Mouse (Mus musculus) neural tube, embryonic 12.5 days (tissue): ENCODE results near the gene Tfap4. TPM values are rescaled to one million over a fixed set of nuclear protein-coding genes. Genes with fewer than 3 reads are reported as not detected.

ENCODE experiments used
- ATAC-seq: fragments of 200-750 bp; cut with Nextera tagmentation; 2 replicates; pipeline ENCODE4 v1.8.0; 2017; ENCODE audit warnings: low read depth, mild to moderate bottlenecking, moderate TSS enrichment, moderate library complexity; ENCODE audit not compliant: low FRiP score
- H3K27ac ChIP-seq: fragments of 300-500 bp; sonication (generic); 2 replicates; pipeline ENCODE4 v1.5.1; 2016
- H3K27me3 ChIP-seq: fragments of 300-500 bp; sonication (generic); replicated peaks from 2 replicates; pipeline ENCODE4 v1.6.1; 2016; ENCODE audit warnings: mild to moderate bottlenecking
- H3K36me3 ChIP-seq: fragments of 300-500 bp; sonication (generic); 2 replicates; pipeline ENCODE4 v1.6.1; 2016; ENCODE audit warnings: mild to moderate bottlenecking
- H3K4me1 ChIP-seq: fragments of 300-500 bp; sonication (generic); 2 replicates; pipeline ENCODE4 v1.6.1; 2016
- H3K4me2 ChIP-seq: fragments of 300-500 bp; sonication (generic); replicated peaks from 2 replicates; pipeline ENCODE4 v1.6.1; 2016; ENCODE audit warnings: mild to moderate bottlenecking
- H3K4me3 ChIP-seq: fragments of 300-500 bp; sonication (generic); 2 replicates; pipeline ENCODE4 v1.5.1; 2016
- H3K9ac ChIP-seq: fragments of 300-500 bp; sonication (generic); 2 replicates; pipeline ENCODE4 v1.6.1; 2016; ENCODE audit warnings: mild to moderate bottlenecking
- H3K9me3 ChIP-seq: fragments of 300-500 bp; sonication (generic); 2 replicates; pipeline ENCODE4 v1.6.1; 2016; ENCODE audit warnings: mild to moderate bottlenecking
- WGBS: fragments of 180-500 bp; shearing (Covaris S2); methylation state at CpG from one replicate; pipeline ENCODE4 v1.1.7; 2016; 5-methylcytosine and 5-hydroxymethylcytosine counted together
- polyA plus RNA-seq: library from polyadenylated mRNA; unstranded; fragments of >200 nt; fragmentation: Nextera tagmentation; extraction: Ambion mirVana; gene quantifications from 2 replicates; pipeline ENCODE4 v1.2.1, GENCODE M21; 2016

The Tfap4 gene
- polyA plus RNA-seq, 1 experiment from 2014 or later = 14.2 TPM

DNA sequence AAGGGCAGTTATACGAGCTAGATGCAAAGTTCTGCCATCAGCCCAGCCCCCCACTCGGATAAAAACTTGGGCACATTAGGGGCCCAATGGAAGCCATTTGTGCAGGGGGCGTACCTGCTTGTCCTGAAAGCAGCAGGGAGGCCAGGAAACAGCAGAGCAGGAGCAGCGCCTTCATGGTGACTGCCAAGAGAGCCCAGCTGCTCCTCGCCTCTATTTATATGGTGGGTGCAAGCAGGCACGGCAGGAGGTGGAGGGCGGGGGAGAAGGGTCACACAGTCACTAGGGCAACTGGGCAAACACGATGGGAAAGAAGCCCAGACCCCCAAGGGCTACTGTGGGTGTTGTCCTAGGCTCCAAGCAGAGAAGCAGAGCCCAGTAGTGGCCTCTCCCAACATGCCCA lies 36.8 kb downstream of the Tfap4 start:
- H3K9me3 ChIP-seq = no peaks in the 10 kb centered on the region
- no peak for ATAC-seq
- H3K36me3 ChIP-seq = no peaks in the 10 kb centered on the region
- 39% methylated on average over 8 of the region's 8 CpGs for WGBS
- no peak overlapping the region for H3K4me3 ChIP-seq
- H3K27ac ChIP-seq = no peak overlapping the region
- H3K27me3 ChIP-seq = no peaks in the 10 kb centered on the region
- H3K4me2 ChIP-seq = no peak overlapping the region
- 0 out of 2 replicates have a peak, but pooled peaks cover 5% of the 10 kb centered on the region for H3K4me1 ChIP-seq
- no peak overlapping the region for H3K9ac ChIP-seq

DNA sequence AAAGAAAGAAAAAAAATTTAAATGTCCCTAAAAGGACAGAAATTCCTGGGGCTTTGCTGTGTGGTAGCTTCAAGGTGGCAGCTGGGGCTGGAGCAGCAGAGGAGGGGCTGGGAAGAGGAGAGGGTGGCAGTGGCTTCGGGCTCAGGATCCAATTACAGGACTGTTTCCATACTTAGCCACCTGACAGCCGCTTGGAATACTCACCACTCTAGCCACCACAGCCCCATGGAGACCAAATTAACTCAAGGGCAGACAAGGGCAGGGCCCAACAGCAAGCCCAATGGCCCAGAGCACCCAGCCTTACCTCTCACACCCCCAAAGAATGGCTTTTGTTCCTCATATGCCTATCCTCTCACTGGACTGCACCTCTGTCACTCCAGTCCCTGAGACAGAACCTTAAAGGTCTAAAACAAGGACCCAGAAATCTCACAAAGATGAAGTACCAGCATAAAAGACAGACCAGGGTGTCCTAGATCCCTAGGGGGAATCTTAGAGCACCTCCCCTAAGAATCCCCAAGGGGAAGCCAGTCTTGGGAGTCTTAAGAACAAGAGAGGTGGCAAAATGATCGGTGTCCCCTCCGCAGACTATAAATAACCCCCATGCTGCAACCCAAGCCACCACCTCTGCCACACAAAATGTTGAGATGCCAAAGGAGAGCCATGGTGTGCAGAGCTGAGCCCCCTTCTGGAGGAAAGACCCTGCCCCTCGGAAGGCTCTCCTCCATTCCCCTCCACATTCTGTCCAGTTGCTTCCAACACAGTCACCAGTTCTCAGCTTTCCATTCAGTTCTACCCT lies 37.7 kb downstream of the Tfap4 start:
- no peak overlapping the region for H3K9ac ChIP-seq
- no peaks in the 10 kb centered on the region for H3K36me3 ChIP-seq
- no peak overlapping the region for H3K4me3 ChIP-seq
- 66% methylated on average over 5 of the region's 5 CpGs for WGBS
- no peak overlapping the region for H3K27ac ChIP-seq
- no peak overlapping the region for H3K4me2 ChIP-seq
- H3K9me3 ChIP-seq = no peaks in the 10 kb centered on the region
- H3K27me3 ChIP-seq = no peaks in the 10 kb centered on the region
- H3K4me1 ChIP-seq = 0 out of 2 replicates have a peak, but pooled peaks cover 5% of the 10 kb centered on the region
- ATAC-seq = no peak

DNA sequence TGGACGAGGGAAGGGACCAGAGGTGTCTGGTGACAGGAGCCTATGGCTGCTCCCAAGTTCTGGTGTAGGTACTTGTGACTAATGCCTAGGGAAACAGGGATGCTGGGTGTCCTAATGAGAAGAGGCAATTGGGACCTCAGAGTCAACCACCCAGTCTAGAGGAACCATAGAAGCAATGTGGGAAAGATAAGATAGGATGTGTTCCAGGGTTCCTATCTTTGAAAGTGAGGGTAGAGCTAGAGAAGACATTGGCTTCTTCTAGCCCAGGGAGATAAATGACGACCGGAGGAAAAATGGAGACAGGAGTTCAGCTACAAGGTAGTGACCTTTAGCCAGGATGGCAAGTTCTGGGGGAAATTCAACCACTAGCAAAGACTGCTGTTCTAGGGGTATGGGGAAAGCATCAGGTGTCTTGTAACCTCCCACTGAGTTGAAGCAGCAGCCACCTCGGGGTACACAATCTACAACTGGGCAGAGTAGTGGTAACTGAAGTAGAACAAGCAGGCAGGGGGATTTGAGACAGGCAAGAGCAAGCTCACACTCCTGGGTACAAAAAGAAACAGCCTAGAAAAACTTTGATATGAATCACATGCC lies 38.5 kb downstream of the Tfap4 start:
- Histone ChIP-seq H3K9ac (no peak overlapping the region), H3K4me2 (no peak overlapping the region), H3K4me1 (0 out of 2 replicates have a peak, but pooled peaks cover 5% of the 10 kb centered on the region), H3K4me3 (no peak overlapping the region), H3K36me3 (no peaks in the 10 kb centered on the region), H3K27me3 (no peaks in the 10 kb centered on the region), H3K9me3 (no peaks in the 10 kb centered on the region), H3K27ac (no peak overlapping the region)
- ATAC-seq = no peak
- WGBS = 73% methylated on average over 4 of the region's 4 CpGs

DNA sequence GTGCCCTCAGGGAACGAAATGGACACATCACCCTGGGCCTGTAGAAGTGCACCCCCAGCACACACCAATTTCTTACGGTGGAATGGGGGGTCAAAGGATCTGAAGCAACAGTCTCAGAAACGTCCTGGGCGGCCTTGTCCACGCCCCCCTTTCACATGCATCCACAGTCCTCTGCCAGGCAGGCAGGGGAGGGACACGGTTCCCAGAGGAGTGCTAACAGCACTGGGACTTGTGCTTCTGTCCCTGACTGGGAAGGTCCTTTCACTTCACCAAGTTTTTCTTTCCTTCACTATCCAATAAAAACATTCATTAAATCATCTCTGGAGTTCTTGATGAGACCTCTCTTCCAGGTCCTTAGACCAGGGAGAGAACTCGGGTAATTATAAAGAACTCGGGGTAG lies 39.0 kb downstream of the Tfap4 start:
- Histone ChIP-seq H3K9me3 (no peaks in the 10 kb centered on the region), H3K36me3 (no peaks in the 10 kb centered on the region), H3K9ac (no peak overlapping the region), H3K4me2 (no peak overlapping the region), H3K4me1 (0 out of 2 replicates have a peak, but pooled peaks cover 5% of the 10 kb centered on the region), H3K27me3 (no peaks in the 10 kb centered on the region), H3K4me3 (no peak overlapping the region), H3K27ac (no peak overlapping the region)
- WGBS = 64% methylated on average over 8 of the region's 8 CpGs
- no peak for ATAC-seq

DNA sequence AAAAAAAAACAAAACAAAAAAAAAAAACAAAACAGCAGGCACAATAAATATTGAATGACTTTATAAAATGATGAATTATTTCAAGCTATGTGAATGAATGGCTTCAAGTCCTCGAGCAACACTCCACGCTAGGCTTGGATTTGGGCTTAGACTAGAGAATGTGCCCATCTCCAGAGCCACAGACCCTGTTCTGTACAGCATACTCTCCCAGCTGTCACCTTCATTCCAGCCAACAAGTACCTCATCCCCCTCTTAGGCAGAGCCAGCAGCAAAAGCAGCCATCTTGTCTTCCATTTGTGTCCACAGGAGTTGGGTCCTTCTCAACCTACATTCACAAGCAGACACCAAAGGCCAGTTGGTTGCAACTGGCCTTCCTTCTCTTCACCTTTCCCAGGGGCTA lies 39.8 kb downstream of the Tfap4 start:
- H3K27ac ChIP-seq = no peak overlapping the region; the same call in 1 of the 2 replicates
- H3K9me3 ChIP-seq = no peaks in the 10 kb centered on the region
- H3K4me1 ChIP-seq = peaks cover 5% of the 10 kb centered on the region; the same call in 1 of the 2 replicates
- no peaks in the 10 kb centered on the region for H3K27me3 ChIP-seq
- H3K4me2 ChIP-seq = no peak overlapping the region
- ATAC-seq = no peak
- no peaks in the 10 kb centered on the region for H3K36me3 ChIP-seq
- WGBS = 95% methylated on average over 2 of the region's 2 CpGs
- no peak overlapping the region for H3K4me3 ChIP-seq
- no peak overlapping the region for H3K9ac ChIP-seq

DNA sequence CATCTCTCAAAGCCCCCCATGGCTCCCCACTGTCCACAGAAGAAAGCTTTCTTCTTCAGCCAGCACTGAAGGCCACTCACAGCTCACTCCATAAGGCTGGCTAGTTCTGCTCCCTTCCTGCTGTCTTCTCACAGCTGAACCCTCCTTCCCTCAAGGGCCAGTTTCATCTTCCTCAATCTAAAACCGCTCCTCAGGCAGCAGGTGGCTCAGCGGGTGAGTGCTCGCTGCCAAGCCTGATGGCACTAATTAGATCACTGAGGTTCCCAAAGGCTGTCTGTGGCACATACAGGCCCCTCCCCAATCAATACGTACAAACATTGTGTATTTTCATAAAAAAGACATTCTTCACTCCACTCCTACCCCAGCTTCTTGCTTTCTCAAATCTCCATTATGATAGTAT lies 40.5 kb downstream of the Tfap4 start:
- Histone ChIP-seq H3K27me3 (no peaks in the 10 kb centered on the region), H3K9ac (no peak overlapping the region), H3K9me3 (no peaks in the 10 kb centered on the region), H3K4me3 (no peak overlapping the region), H3K27ac (no peak overlapping the region), H3K36me3 (no peaks in the 10 kb centered on the region), H3K4me2 (no peak overlapping the region), H3K4me1 (peaks cover 5% of the 10 kb centered on the region; the same call in 1 of the 2 replicates)
- no peak for ATAC-seq
- WGBS = 75% methylated on average over 4 of the region's 4 CpGs

DNA sequence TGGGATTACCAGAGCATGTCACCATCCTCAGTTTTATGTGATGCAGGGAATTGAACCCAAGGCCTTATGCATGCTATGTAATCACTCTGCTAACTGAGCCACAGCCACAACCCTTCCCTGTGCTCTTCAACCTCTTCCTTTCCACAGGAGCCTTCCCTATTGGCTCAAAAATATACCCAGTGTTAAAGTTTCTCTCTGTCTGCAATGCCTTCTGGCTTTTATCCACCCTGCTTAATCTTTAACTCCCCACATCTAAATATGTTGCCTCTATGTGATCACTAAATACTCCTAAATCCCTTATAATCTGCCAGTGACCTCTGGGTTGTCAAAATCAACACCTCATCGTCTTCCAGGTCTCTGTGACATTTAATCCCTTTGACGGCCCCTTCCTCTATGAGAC lies 41.7 kb downstream of the Tfap4 start:
- H3K36me3 ChIP-seq = no peaks in the 10 kb centered on the region
- no peak overlapping the region for H3K27ac ChIP-seq
- 72% methylated on average over 2 of the region's 2 CpGs for WGBS
- H3K27me3 ChIP-seq = no peaks in the 10 kb centered on the region
- H3K4me3 ChIP-seq = no peak overlapping the region
- no peak overlapping the region for H3K4me2 ChIP-seq
- H3K9ac ChIP-seq = no peak overlapping the region
- ATAC-seq = no peak
- H3K9me3 ChIP-seq = no peaks in the 10 kb centered on the region
- peaks cover 3% of the 10 kb centered on the region; the same call in 1 of the 2 replicates for H3K4me1 ChIP-seq

DNA sequence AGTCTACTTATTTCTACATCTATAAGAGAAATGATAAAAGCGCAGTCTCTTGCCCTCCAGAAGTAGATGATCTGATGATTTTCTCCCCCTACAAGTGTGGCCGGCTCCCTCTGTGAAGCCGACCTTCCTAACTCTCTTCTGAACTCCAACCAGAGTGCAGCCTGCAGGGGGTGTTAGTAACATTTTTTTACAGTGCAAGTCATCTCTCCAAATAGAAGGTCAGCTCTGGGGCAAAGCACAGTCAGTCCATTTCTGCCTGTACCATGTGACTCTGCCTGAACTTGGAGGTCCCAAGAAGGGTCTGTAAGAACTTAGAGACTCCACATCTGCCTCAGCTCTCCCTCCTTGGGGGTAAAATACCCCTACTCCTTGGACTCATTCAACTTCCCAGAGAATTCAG lies 45.3 kb downstream of the Tfap4 start:
- H3K4me2 ChIP-seq = no peak overlapping the region
- H3K27me3 ChIP-seq = no peaks in the 10 kb centered on the region
- H3K4me1 ChIP-seq = no peaks in the 10 kb centered on the region; the same call in 1 of the 2 replicates
- no peak overlapping the region for H3K4me3 ChIP-seq
- no peaks in the 10 kb centered on the region for H3K36me3 ChIP-seq
- no peak for ATAC-seq
- 87% methylated on average over 3 of the region's 3 CpGs for WGBS
- no peak overlapping the region for H3K27ac ChIP-seq
- no peak overlapping the region for H3K9ac ChIP-seq
- no peaks in the 10 kb centered on the region for H3K9me3 ChIP-seq

DNA sequence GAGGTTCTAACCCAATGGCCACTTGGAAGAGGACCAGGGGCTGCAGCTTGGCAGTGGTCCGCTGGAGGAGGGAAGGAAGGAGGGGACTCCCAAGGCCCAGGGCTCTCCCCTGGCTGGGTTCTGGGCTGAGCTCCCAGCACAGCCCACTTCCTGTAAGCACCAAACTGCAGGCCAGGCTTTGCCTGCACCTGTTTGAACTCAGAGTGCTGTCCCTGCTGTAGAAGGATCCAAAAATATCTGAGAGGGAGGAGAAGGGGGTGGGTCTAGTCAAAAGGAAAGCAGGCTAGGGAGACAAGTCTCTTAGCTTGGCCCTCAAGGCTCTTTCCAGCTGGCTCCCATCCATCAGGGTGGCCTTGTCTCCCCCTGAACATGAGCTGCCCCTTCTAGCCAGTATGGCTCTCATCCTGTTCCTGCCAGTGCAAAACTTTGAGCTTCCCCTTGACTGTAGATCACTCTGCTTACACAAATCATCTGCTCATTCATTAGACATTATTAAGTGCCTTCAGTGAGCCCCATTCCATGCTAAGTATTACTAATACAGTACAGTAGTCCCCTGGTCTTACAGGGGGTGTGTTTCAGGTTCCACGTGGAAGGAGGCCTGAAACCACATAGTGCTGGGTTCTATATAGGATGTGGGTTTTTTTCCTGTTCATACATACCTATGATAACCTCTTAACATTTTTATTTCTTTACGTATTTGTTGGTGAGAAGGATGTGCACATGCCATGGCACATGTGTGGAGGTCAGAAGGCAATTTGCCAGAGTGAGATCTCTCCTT lies 46.8 kb downstream of the Tfap4 start:
- 82% methylated on average over 3 of the region's 3 CpGs for WGBS
- no peaks in the 10 kb centered on the region for H3K36me3 ChIP-seq
- H3K4me3 ChIP-seq = no peak overlapping the region
- no peak overlapping the region for H3K27ac ChIP-seq
- no peaks in the 10 kb centered on the region; the same call in 1 of the 2 replicates for H3K4me1 ChIP-seq
- no peak overlapping the region for H3K9ac ChIP-seq
- no peaks in the 10 kb centered on the region for H3K27me3 ChIP-seq
- no peak overlapping the region for H3K4me2 ChIP-seq
- H3K9me3 ChIP-seq = no peaks in the 10 kb centered on the region
- no peak for ATAC-seq

DNA sequence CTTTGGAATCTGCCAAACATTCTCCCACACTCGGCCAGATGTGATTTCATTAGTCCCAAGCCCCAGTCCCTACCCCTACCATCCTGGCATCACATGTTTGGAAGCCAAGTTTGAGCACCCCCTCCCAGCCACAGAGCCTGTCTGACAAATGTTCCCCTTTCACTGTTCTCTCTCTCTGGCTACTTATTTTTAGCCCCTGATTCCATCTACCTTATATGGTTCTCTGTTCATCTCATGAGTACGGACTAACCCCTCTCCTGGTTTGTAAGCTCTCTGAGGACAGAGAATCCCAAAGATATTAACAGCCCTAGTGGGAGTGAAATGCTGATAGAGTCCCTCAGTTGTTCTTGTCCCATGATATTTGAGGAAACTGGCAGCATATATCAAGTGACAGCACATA lies 48.3 kb downstream of the Tfap4 start:
- WGBS = 86% methylated on average over 2 of the region's 2 CpGs
- no peaks in the 10 kb centered on the region for H3K36me3 ChIP-seq

DNA sequence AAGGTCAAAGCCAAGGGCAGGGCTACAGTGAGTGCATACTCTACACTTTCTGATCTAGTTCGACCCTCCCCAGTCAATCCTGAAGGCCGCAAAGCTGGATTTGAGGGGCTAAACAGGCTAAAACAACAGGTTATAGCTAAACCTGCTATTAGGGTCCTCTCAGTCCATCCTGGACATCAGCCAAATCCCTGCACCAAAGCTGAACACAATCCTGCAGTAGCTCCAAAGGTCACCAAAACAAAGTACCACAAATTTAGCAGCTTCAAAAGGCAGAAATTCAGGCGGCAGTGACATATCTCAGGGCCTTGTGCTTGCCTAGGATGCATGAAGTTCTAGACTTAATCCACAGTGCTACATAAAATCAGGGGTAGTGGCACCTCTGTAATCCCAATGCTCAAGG lies 53.5 kb downstream of the Tfap4 start:
- ATAC-seq = no peak
- 86% methylated on average over 3 of the region's 3 CpGs for WGBS
- Histone ChIP-seq H3K9me3 (no peaks in the 10 kb centered on the region), H3K4me2 (no peak overlapping the region), H3K4me3 (no peak overlapping the region), H3K9ac (no peak overlapping the region), H3K36me3 (no peaks in the 10 kb centered on the region), H3K4me1 (no peaks in the 10 kb centered on the region), H3K27ac (no peak overlapping the region), H3K27me3 (no peaks in the 10 kb centered on the region)

More for the DNA sequence above, 48.3 kb downstream of the Tfap4 start:
- Histone ChIP-seq H3K9me3 (no peaks in the 10 kb centered on the region), H3K4me1 (no peaks in the 10 kb centered on the region; the same call in 1 of the 2 replicates), H3K4me3 (no peak overlapping the region), H3K27ac (no peak overlapping the region), H3K4me2 (no peak overlapping the region), H3K27me3 (no peaks in the 10 kb centered on the region), H3K9ac (no peak overlapping the region)
- no peak for ATAC-seq

DNA sequence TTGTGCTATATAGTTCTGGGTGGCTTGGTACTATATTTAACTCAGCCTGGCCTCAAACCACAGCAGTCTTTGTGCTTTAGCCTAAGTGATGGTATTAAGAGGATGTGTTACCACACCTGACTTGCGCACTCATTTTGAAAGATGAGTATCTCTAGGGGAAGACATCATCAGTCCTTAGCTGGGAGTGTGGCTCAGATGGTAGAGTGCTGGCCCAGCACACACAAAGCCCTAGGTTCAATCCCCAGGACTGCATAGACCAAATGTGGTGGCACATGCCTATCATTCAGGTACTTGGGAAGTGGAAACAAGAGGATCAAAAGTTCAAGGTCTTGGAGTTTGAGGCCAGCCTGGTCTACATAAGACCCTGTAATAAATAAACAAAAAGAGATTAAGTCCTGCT lies 56.2 kb downstream of the Tfap4 start:
- no peaks in the 10 kb centered on the region for H3K4me1 ChIP-seq
- H3K27me3 ChIP-seq = no peaks in the 10 kb centered on the region
- H3K4me3 ChIP-seq = no peak overlapping the region
- no peaks in the 10 kb centered on the region for H3K9me3 ChIP-seq
- H3K36me3 ChIP-seq = no peaks in the 10 kb centered on the region
- no peak overlapping the region for H3K9ac ChIP-seq
- H3K4me2 ChIP-seq = no peak overlapping the region
- WGBS = 95% methylated on average over 1 of the region's 1 CpGs
- no peak for ATAC-seq
- H3K27ac ChIP-seq = no peak overlapping the region
